Mouse (Mus musculus) heart, adult 11 months (tissue): Measurements from ENCODE around the gene 1500011B03Rik.
A peak's percentile ranks its signal among the peaks of the same experiment; 100 is the strongest.

Experiments used
- DNase-seq: peaks from one replicate; pipeline ENCODE4 v3.0.0; 2022

1500011B03Rik gene

GRCm38 (mm10) chr5:114808385-114808784 is 14.9 kb downstream of the 1500011B03Rik start:
- DNase-seq = peak; percentile 87

GRCm38 (mm10) chr5:114807893-114808292 is 15.4 kb downstream of the 1500011B03Rik start:
- DNase-seq = peak; percentile 83

GRCm38 (mm10) chr5:114807468-114807867 is 15.8 kb downstream of the 1500011B03Rik start:
- DNase-seq = no peak

- no peak for DNase-seq
Observed at GRCm38 (mm10) chr5:114807063-114807462, 16.2 kb downstream of the 1500011B03Rik start.

GRCm38 (mm10) chr5:114806636-114807035 is 16.6 kb downstream of the 1500011B03Rik start:
- DNase-seq = peak; percentile 89

- DNase-seq = peak; percentile 97
Observed at GRCm38 (mm10) chr5:114805436-114806350, 17.6 kb downstream of the 1500011B03Rik start.

- peak; percentile 96 for DNase-seq
Observed at GRCm38 (mm10) chr5:114804958-114805357, 18.3 kb downstream of the 1500011B03Rik start.

- peak; percentile 91 for DNase-seq
Observed at GRCm38 (mm10) chr5:114804335-114804734, 18.9 kb downstream of the 1500011B03Rik start.

- DNase-seq = no peak
Observed at GRCm38 (mm10) chr5:114803231-114803630, 20.0 kb downstream of the 1500011B03Rik start.

- no peak for DNase-seq
Observed at GRCm38 (mm10) chr5:114801841-114802240, 21.4 kb downstream of the 1500011B03Rik start.

- DNase-seq = no peak
Observed at GRCm38 (mm10) chr5:114801049-114801448, 22.2 kb downstream of the 1500011B03Rik start.

- DNase-seq = no peak
Observed at GRCm38 (mm10) chr5:114799848-114800247, 23.4 kb downstream of the 1500011B03Rik start.

- DNase-seq = no peak
Observed at GRCm38 (mm10) chr5:114797253-114797652, 26.0 kb downstream of the 1500011B03Rik start.

GRCm38 (mm10) chr5:114796299-114797012 is 26.8 kb downstream of the 1500011B03Rik start:
- DNase-seq = peak; percentile 91

GRCm38 (mm10) chr5:114795653-114796052 is 27.6 kb downstream of the 1500011B03Rik start:
- no peak for DNase-seq

- DNase-seq = no peak
Observed at GRCm38 (mm10) chr5:114795231-114795630, 28.0 kb downstream of the 1500011B03Rik start.

- DNase-seq = no peak
Observed at GRCm38 (mm10) chr5:114794609-114795008, 28.7 kb downstream of the 1500011B03Rik start.

GRCm38 (mm10) chr5:114793317-114793716 is 30.0 kb downstream of the 1500011B03Rik start:
- peak; percentile 98 for DNase-seq

- no peak for DNase-seq
Observed at GRCm38 (mm10) chr5:114785196-114785595, 38.1 kb downstream of the 1500011B03Rik start.

GRCm38 (mm10) chr5:114784622-114785165 is 38.6 kb downstream of the 1500011B03Rik start:
- DNase-seq = peak; percentile 98

GRCm38 (mm10) chr5:114783405-114784163 is 39.7 kb downstream of the 1500011B03Rik start:
- DNase-seq = peak; percentile 94

GRCm38 (mm10) chr5:114782991-114783390 is 40.3 kb downstream of the 1500011B03Rik start:
- no peak for DNase-seq

- no peak for DNase-seq
Observed at GRCm38 (mm10) chr5:114780912-114781311, 42.4 kb downstream of the 1500011B03Rik start.
